Mouse (Mus musculus) Patski (cell line): ENCODE measurements around the gene Scd4. TPM values are rescaled to one million over a fixed set of nuclear protein-coding genes. Genes with fewer than 3 reads are reported as not detected.

Experiments used
- ATAC-seq: fragments of 100-300 bp; one replicate; pipeline ENCODE4 v1.8.0; 2021
- CTCF ChIA-PET: fragments of 350-600 bp; sonication (Branson Sonifier 250); formaldehyde crosslinking; loops from one replicate; lab custom pipeline; 2022; ENCODE audit warnings: inconsistent platforms; lab: Charles Lee
- POLR2A ChIA-PET: fragments of 350-600 bp; sonication (Branson Sonifier 250); formaldehyde crosslinking; loops from one replicate; lab custom pipeline; 2022; ENCODE audit warnings: antibody characterized with exemption, inconsistent platforms; lab: Charles Lee
- DNase-seq: peaks from one replicate; pipeline ENCODE4 v3.0.0-alpha.2; 2011; ENCODE audit warnings: low read depth, low spot score
- H3K27me3 ChIP-seq: fragments of 371-371 bp; one replicate; pipeline ENCODE4 v1.5.1; 2021
- CTCF ChIP-seq: fragments of 100-300 bp; IDR thresholded peaks from one replicate; pipeline ENCODE4 v1.5.1; 2021
- in situ Hi-C: fragments of 300-500 bp; cut with MboI; formaldehyde crosslinking; loops from 3 replicates; pipeline ENCODE4 v1.11.1; 2018; ENCODE audit warnings: low pct_unique_long_range_greater_than_20kb, mixed read lengths
- polyA plus RNA-seq: library from polyadenylated mRNA; unstranded; gene quantifications from one replicate; pipeline ENCODE4 v1.2.3, GENCODE M21; 2021

Scd4 gene
- polyA plus RNA-seq, 1 experiment from 2014 or later = 0.09 TPM

GRCm38 (mm10) chr19:44370231-44370630 is 37.3 kb downstream of the Scd4 start:
- no peak for TF ChIP-seq CTCF
- no peak for ATAC-seq
- peaks cover 8% of the 10 kb centered on the region for H3K27me3 ChIP-seq
- no peak for DNase-seq
- in situ Hi-C loops = loop anchor here (5.0 kb wide), 2 partner anchors 47 to 167 kb away; no protein-coding TSS in a partner anchor
- ChIA-PET CTCF (interaction anchor here (1.4 kb wide), 1 partner anchor 48 kb away, joined by 4 read pairs; no protein-coding TSS in a partner anchor), POLR2A (no interaction called here)

- ChIA-PET CTCF (no interaction called here), POLR2A (no interaction called here)
- DNase-seq = no peak
- in situ Hi-C loops = loop anchor here (5.0 kb wide), 2 partner anchors 44 to 164 kb away; no protein-coding TSS in a partner anchor
- TF ChIP-seq CTCF = peak; percentile 72
- no peak for ATAC-seq
- peaks cover 12% of the 10 kb centered on the region for H3K27me3 ChIP-seq
Observed at GRCm38 (mm10) chr19:44372969-44373368, 40.1 kb downstream of the Scd4 start.

- in situ Hi-C loops = loop anchor here (5.0 kb wide), 1 partner anchor 81 kb away; no protein-coding TSS in a partner anchor
- ChIA-PET CTCF (no interaction called here), POLR2A (no interaction called here)
- peaks cover 12% of the 10 kb centered on the region for H3K27me3 ChIP-seq
- TF ChIP-seq CTCF = no peak
- no peak for DNase-seq
- ATAC-seq = no peak
Observed at GRCm38 (mm10) chr19:44376511-44376951, 43.6 kb downstream of the Scd4 start.

GRCm38 (mm10) chr19:44377629-44378375 is 44.9 kb downstream of the Scd4 start:
- peaks cover 12% of the 10 kb centered on the region for H3K27me3 ChIP-seq
- TF ChIP-seq CTCF = no peak
- ChIA-PET POLR2A (no interaction called here), CTCF (interaction anchor here (1.1 kb wide), 1 partner anchor 133 kb away, joined by 3 read pairs; no protein-coding TSS in a partner anchor)
- DNase-seq (no peak), ATAC-seq (peak; percentile 35)
- in situ Hi-C loops = loop anchor here (5.0 kb wide), 1 partner anchor 79 kb away; no protein-coding TSS in a partner anchor

- in situ Hi-C loops = loop anchor here (5.0 kb wide), 1 partner anchor 78 kb away; no protein-coding TSS in a partner anchor
- ATAC-seq = no peak
Observed at GRCm38 (mm10) chr19:44379090-44379489, 46.2 kb downstream of the Scd4 start.

GRCm38 (mm10) chr19:44380065-44380464 is 47.2 kb downstream of the Scd4 start:
- POLR2A ChIA-PET = no interaction called here
- no peak for ATAC-seq
- CTCF ChIA-PET = interaction anchor here (1.2 kb wide), 1 partner anchor 63 kb away, joined by 4 read pairs; no protein-coding TSS in a partner anchor
- no peak for TF ChIP-seq CTCF
- in situ Hi-C loops = no loop called here
- peaks cover 4% of the 10 kb centered on the region for H3K27me3 ChIP-seq
- DNase-seq = no peak

More at GRCm38 (mm10) chr19:44379090-44379489, 46.2 kb downstream of the Scd4 start:
- H3K27me3 ChIP-seq = peaks cover 4% of the 10 kb centered on the region
- ChIA-PET CTCF (interaction anchor here (0.7 to 1.2 kb wide), 2 partner anchors 21 to 64 kb away, joined by 3 to 4 read pairs; no protein-coding TSS in a partner anchor), POLR2A (no interaction called here)
- DNase-seq = no peak
- no peak for TF ChIP-seq CTCF

GRCm38 (mm10) chr19:44382682-44383321 is 49.9 kb downstream of the Scd4 start:
- no peak for ATAC-seq
- no peak for DNase-seq
- CTCF ChIA-PET = no interaction called here
- no peak for TF ChIP-seq CTCF
- H3K27me3 ChIP-seq = no peaks in the 10 kb centered on the region
- POLR2A ChIA-PET = no interaction called here
- in situ Hi-C loops = no loop called here

- no peak for ATAC-seq
- in situ Hi-C loops = no loop called here
- no peaks in the 10 kb centered on the region for H3K27me3 ChIP-seq
- CTCF ChIA-PET = interaction anchor here (1.2 to 1.4 kb wide), 2 partner anchors 11 to 12 kb away, joined by 3 to 4 read pairs; no protein-coding TSS in a partner anchor
- POLR2A ChIA-PET = interaction anchor here (0.5 to 0.6 kb wide), 3 partner anchors 209 to 1943 kb away, joined by 3 to 4 read pairs (median 3); no protein-coding TSS in a partner anchor
- TF ChIP-seq CTCF = no peak
- DNase-seq = no peak
Observed at GRCm38 (mm10) chr19:44385887-44386498, 53.1 kb downstream of the Scd4 start.

GRCm38 (mm10) chr19:44387089-44387671 is 54.3 kb downstream of the Scd4 start:
- no peak for TF ChIP-seq CTCF
- no peaks in the 10 kb centered on the region for H3K27me3 ChIP-seq
- POLR2A ChIA-PET = no interaction called here
- DNase-seq (peak; percentile 59), ATAC-seq (peak; percentile 72)
- in situ Hi-C loops = no loop called here
- CTCF ChIA-PET = interaction anchor here (1.4 kb wide), 1 partner anchor 12 kb away, joined by 3 read pairs; no protein-coding TSS in a partner anchor
